Mouse (Mus musculus) forebrain, postnatal 0 days (tissue): Measurements from ENCODE around the gene Lenep. TPM values are rescaled to one million over a fixed set of nuclear protein-coding genes. Genes with fewer than 3 reads are reported as not detected.

Experiments
- ATAC-seq: fragments of 200-750 bp; cut with Nextera tagmentation; 2 replicates; pipeline ENCODE4 v1.8.0; 2017; ENCODE audit warnings: mild to moderate bottlenecking, moderate library complexity
- DNase-seq: peaks from one replicate; pipeline ENCODE4 v3.0.0-alpha.2; 2015
- H3K27ac ChIP-seq: fragments of 300-500 bp; sonication (generic); 2 replicates; pipeline ENCODE4 v1.5.1; 2014; ENCODE audit warnings: low read depth, mild to moderate bottlenecking, antibody characterized with exemption, low read length, moderate library complexity, mixed read lengths
- H3K27me3 ChIP-seq: fragments of 300-500 bp; sonication (generic); 2 replicates; pipeline ENCODE4 v1.6.1; 2014; ENCODE audit warnings: mild to moderate bottlenecking, low read length, mixed read lengths; ENCODE audit not compliant: insufficient read depth
- H3K36me3 ChIP-seq: fragments of 300-500 bp; sonication (generic); 2 replicates; pipeline ENCODE4 v1.6.1; 2014; ENCODE audit warnings: mild to moderate bottlenecking, moderate library complexity; ENCODE audit not compliant: insufficient read depth
- H3K4me1 ChIP-seq: fragments of 300-500 bp; sonication (generic); 2 replicates; pipeline ENCODE4 v1.6.1; 2014; ENCODE audit warnings: antibody characterized with exemption; ENCODE audit not compliant: insufficient read depth
- H3K4me2 ChIP-seq: fragments of 300-500 bp; sonication (generic); 2 replicates; pipeline ENCODE4 v1.6.1; 2014; ENCODE audit warnings: low read depth, mild to moderate bottlenecking, moderate library complexity
- H3K4me3 ChIP-seq: fragments of 300-500 bp; sonication (generic); 2 replicates; pipeline ENCODE4 v1.5.1; 2014; ENCODE audit warnings: low read depth, low read length, mixed read lengths
- H3K9ac ChIP-seq: fragments of 300-500 bp; sonication (generic); 2 replicates; pipeline ENCODE4 v1.6.1; 2014; ENCODE audit warnings: mild to moderate bottlenecking
- H3K9me3 ChIP-seq: fragments of 300-500 bp; sonication (generic); 2 replicates; pipeline ENCODE4 v1.6.1; 2016; ENCODE audit warnings: low read length
- CTCF ChIP-seq: sonication (generic); IDR thresholded peaks from 2 replicates; pipeline ENCODE4 v1.5.1; 2016; ENCODE audit warnings: antibody characterized with exemption, control low read depth, low read depth
- WGBS: fragments of 180-500 bp; shearing (Covaris S2); extraction: QIAGEN DNeasy Blood & Tissue Kit; methylation state at CpG from one replicate; pipeline ENCODE4 v1.1.7; 2014; 5-methylcytosine and 5-hydroxymethylcytosine counted together
- polyA plus RNA-seq: library from polyadenylated mRNA; unstranded; fragments of >200 nt; fragmentation: Nextera tagmentation; extraction: Ambion mirVana; gene quantifications from 2 replicates; pipeline ENCODE4 v1.2.1, GENCODE M21; 2015
- total RNA-seq: library from RNA; depleted of rRNA; stranded (reverse); fragments of >200 nt; gene quantifications from 2 replicates; pipeline ENCODE4 v1.2.3, GENCODE M21; 2014

Gene Lenep
- total and polyA plus RNA-seq, 2 experiments from 2014 or later, result 4.2 TPM; not detected in 1

GRCm38 (mm10) chr3:89425876-89426275, 23.3 kb upstream of the Lenep start:
- Histone ChIP-seq H3K9me3 (no peaks in the 10 kb centered on the region), H3K27me3 (no peaks in the 10 kb centered on the region), H3K4me2 (no peak overlapping the region), H3K36me3 (peaks cover 2% of the 10 kb centered on the region; the same call in 1 of the 2 replicates), H3K27ac (no peak overlapping the region), H3K9ac (no peak overlapping the region), H3K4me1 (0 out of 2 replicates have a peak, but pooled peaks cover 1% of the 10 kb centered on the region), H3K4me3 (no peak overlapping the region)
- ATAC-seq (no peak), DNase-seq (no peak)
- no peak for TF ChIP-seq CTCF
- 92% methylated on average over 4 of the region's 4 CpGs for WGBS

DNA sequence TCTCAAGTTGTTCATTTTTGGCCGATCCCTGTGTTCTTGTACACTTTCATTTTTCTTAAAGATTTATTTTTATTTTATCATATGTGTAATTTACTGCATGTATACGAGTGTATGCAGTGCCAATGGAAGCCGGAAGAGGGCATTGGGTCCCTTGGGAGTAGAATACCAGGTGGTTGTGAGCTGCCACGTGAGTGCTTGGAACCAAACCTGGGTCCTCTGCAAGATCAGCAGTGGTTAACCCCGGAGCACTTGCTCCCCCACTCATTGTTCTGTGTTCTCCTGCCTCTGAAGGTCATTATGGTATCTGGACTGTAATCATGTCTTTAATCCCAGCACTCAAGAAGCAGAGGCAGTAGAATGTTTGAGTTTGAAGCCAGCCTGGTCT, 22.5 kb upstream of the Lenep start:
- H3K9ac ChIP-seq, result no peak overlapping the region
- 91% methylated on average over 5 of the region's 5 CpGs for WGBS

GRCm38 (mm10) chr3:89424416-89425140, 22.0 kb upstream of the Lenep start:
- no peak for DNase-seq
- no peak for ATAC-seq
- Histone ChIP-seq H3K9me3 (no peaks in the 10 kb centered on the region), H3K4me2 (no peak overlapping the region), H3K9ac (no peak overlapping the region), H3K4me3 (no peak overlapping the region), H3K27ac (no peak overlapping the region), H3K4me1 (peaks cover 2% of the 10 kb centered on the region), H3K27me3 (no peaks in the 10 kb centered on the region), H3K36me3 (peaks cover 2% of the 10 kb centered on the region; the same call in 1 of the 2 replicates)
- WGBS, result 95% methylated on average over 5 of the region's 5 CpGs
- TF ChIP-seq CTCF, result no peak

More for the DNA sequence above, 22.5 kb upstream of the Lenep start:
- Histone ChIP-seq H3K36me3 (peaks cover 2% of the 10 kb centered on the region; the same call in 1 of the 2 replicates), H3K4me2 (no peak overlapping the region), H3K4me1 (no peaks in the 10 kb centered on the region), H3K9me3 (no peaks in the 10 kb centered on the region), H3K27me3 (no peaks in the 10 kb centered on the region), H3K27ac (no peak overlapping the region), H3K4me3 (no peak overlapping the region)
- no peak for TF ChIP-seq CTCF
- no peak for DNase-seq
- no peak for ATAC-seq

GRCm38 (mm10) chr3:89422556-89423205, 20.1 kb upstream of the Lenep start:
- no peak for DNase-seq
- 78% methylated on average over 6 of the region's 6 CpGs for WGBS
- Histone ChIP-seq H3K36me3 (peaks cover 2% of the 10 kb centered on the region; the same call in 1 of the 2 replicates), H3K4me3 (no peak overlapping the region), H3K4me2 (no peak overlapping the region), H3K9ac (0 out of 2 replicates have a peak overlapping the region, but pooled peaks have one; percentile 31), H3K9me3 (no peaks in the 10 kb centered on the region), H3K27me3 (no peaks in the 10 kb centered on the region), H3K4me1 (peaks cover 8% of the 10 kb centered on the region), H3K27ac (no peak overlapping the region)
- TF ChIP-seq CTCF, result no peak
- no peak for ATAC-seq

GRCm38 (mm10) chr3:89421810-89422473, 19.3 kb upstream of the Lenep start:
- Histone ChIP-seq H3K4me3 (peak overlapping the region; percentile 22), H3K4me1 (peaks cover 16% of the 10 kb centered on the region), H3K9me3 (no peaks in the 10 kb centered on the region), H3K9ac (peak overlapping the region; percentile 31), H3K4me2 (peak overlapping the region; percentile 50), H3K27ac (no peak overlapping the region), H3K36me3 (0 out of 2 replicates have a peak, but pooled peaks cover 2% of the 10 kb centered on the region), H3K27me3 (no peaks in the 10 kb centered on the region)
- WGBS, result 10% methylated on average over 21 of the region's 22 CpGs
- no peak for DNase-seq
- no peak for TF ChIP-seq CTCF
- no peak for ATAC-seq

GRCm38 (mm10) chr3:89421002-89421774, 18.6 kb upstream of the Lenep start:
- WGBS, result 7% methylated on average over 11 of the region's 11 CpGs
- Histone ChIP-seq H3K27ac (no peak overlapping the region), H3K27me3 (no peaks in the 10 kb centered on the region), H3K9me3 (no peaks in the 10 kb centered on the region), H3K4me3 (peak overlapping the region; percentile 22), H3K4me1 (peaks cover 16% of the 10 kb centered on the region), H3K9ac (peak overlapping the region; percentile 31), H3K4me2 (peak overlapping the region; percentile 50), H3K36me3 (0 out of 2 replicates have a peak, but pooled peaks cover 2% of the 10 kb centered on the region)
- no peak for TF ChIP-seq CTCF
- ATAC-seq, result peak; percentile 50
- DNase-seq, result peak; percentile 47
